Mouse (Mus musculus): ENCODE data around the gene Ripply2. TPM values are rescaled to one million over a fixed set of nuclear protein-coding genes. Genes with fewer than 3 reads are reported as not detected.
"Not testable (repeated sequence)": the region's sequence is repeated elsewhere in the genome, so short reads cannot be mapped to it uniquely, and the experiment has no call there.

The Ripply2 gene
- 0.50 and 0.70 TPM in 2 replicates for polyA plus RNA-seq (2015; fragmentation: Nextera tagmentation; extraction: Ambion mirVana)

GRCm38 (mm10) chr9:87015288-87015937 lies at the start of gene Ripply2:
Gene Ripply2 (plus strand): TSS chr9:87015537.
- Histone ChIP-seq H3K4me1 (0 out of 2 replicates have a peak, but pooled peaks cover 3% of the 10 kb centered on the region), H3K9ac (no peak within 1 kb of the TSS; the same call in 1 of the 2 replicates), H3K27ac (no peak within 1 kb of the TSS), H3K4me2 (peak within 1 kb of the TSS; percentile 78), H3K27me3 (replicated peaks) (peaks cover 31% of the 10 kb centered on the region), H3K4me3 (replicated peaks) (peak within 1 kb of the TSS; percentile 39), H3K9me3 (no peaks in the 10 kb centered on the region), H3K36me3 (no peaks in the 10 kb centered on the region)
- WGBS: 1% methylated on average over 70 of the region's 71 CpGs
- 0 out of 2 replicates have a peak, but pooled peaks have one; percentile 22 for ATAC-seq (ENCODE audit: insufficient read depth, low FRiP score, low read depth)

- not testable (repeated sequence) for H3K4me2 ChIP-seq; H3K27me3 ChIP-seq (replicated peaks); ATAC-seq (ENCODE audit: insufficient read depth, low FRiP score, low read depth); H3K4me3 ChIP-seq (replicated peaks); H3K9me3 ChIP-seq; H3K36me3 ChIP-seq; H3K4me1 ChIP-seq; H3K27ac ChIP-seq; H3K9ac ChIP-seq
These were observed 42.9 kb upstream of the Ripply2 start for GRCm38 (mm10) chr9:86972471-86972870.

DNA sequence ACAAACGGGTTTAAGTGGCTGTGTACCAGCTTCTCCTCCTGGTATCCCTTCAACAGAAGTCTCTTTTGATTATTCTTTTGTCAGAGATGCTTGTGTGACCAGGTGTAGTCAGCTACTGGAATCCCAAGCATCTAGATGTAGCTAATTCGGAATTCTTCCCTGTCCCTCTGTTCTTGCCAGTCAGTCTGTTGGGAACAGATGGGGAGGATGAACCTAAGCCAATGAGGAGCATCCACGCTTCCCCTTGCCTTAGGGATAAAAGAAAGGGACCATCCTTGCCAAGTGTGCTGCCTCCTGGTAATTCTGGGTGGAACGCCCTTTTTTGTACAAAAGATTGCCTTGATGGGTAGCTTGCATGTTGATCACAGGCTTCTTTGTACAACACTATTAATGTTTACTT lies 41.8 kb upstream of the Ripply2 start:
- 58% methylated on average over 4 of the region's 4 CpGs for WGBS
- H3K9me3 ChIP-seq: no peaks in the 10 kb centered on the region
- no peak for ATAC-seq (ENCODE audit: insufficient read depth, low FRiP score, low read depth)
- no peaks in the 10 kb centered on the region for H3K4me1 ChIP-seq
- H3K27me3 ChIP-seq (replicated peaks): no peaks in the 10 kb centered on the region
- no peak overlapping the region for H3K9ac ChIP-seq
- no peak overlapping the region for H3K4me3 ChIP-seq (replicated peaks)
- no peak overlapping the region for H3K27ac ChIP-seq
- no peaks in the 10 kb centered on the region for H3K36me3 ChIP-seq
- no peak overlapping the region for H3K4me2 ChIP-seq

- no peak overlapping the region for H3K4me2 ChIP-seq
- H3K36me3 ChIP-seq: no peaks in the 10 kb centered on the region
- 79% methylated on average over 4 of the region's 4 CpGs for WGBS
- no peak overlapping the region for H3K4me3 ChIP-seq (replicated peaks)
- H3K9ac ChIP-seq: no peak overlapping the region
- ATAC-seq (ENCODE audit: insufficient read depth, low FRiP score, low read depth): no peak
- H3K27ac ChIP-seq: no peak overlapping the region
- H3K27me3 ChIP-seq (replicated peaks): no peaks in the 10 kb centered on the region
- no peaks in the 10 kb centered on the region for H3K9me3 ChIP-seq
- no peaks in the 10 kb centered on the region for H3K4me1 ChIP-seq
These were observed 38.4 kb upstream of the Ripply2 start for GRCm38 (mm10) chr9:86976896-86977295.

GRCm38 (mm10) chr9:86978257-86978907 lies 37.0 kb upstream of the Ripply2 start:
- no peak for ATAC-seq (ENCODE audit: insufficient read depth, low FRiP score, low read depth)
- H3K27ac ChIP-seq: no peak overlapping the region
- H3K4me3 ChIP-seq (replicated peaks): no peak overlapping the region
- H3K4me1 ChIP-seq: no peaks in the 10 kb centered on the region
- WGBS: 38% methylated on average over 7 of the region's 7 CpGs
- H3K4me2 ChIP-seq: no peak overlapping the region
- no peaks in the 10 kb centered on the region for H3K27me3 ChIP-seq (replicated peaks)
- H3K9me3 ChIP-seq: no peaks in the 10 kb centered on the region
- no peak overlapping the region for H3K9ac ChIP-seq
- H3K36me3 ChIP-seq: no peaks in the 10 kb centered on the region

GRCm38 (mm10) chr9:86980048-86980447 lies 35.3 kb upstream of the Ripply2 start:
- ATAC-seq (ENCODE audit: insufficient read depth, low FRiP score, low read depth): no peak
- no peak overlapping the region for H3K4me3 ChIP-seq (replicated peaks)
- no peak overlapping the region for H3K4me2 ChIP-seq
- H3K9me3 ChIP-seq: no peaks in the 10 kb centered on the region
- no peak overlapping the region for H3K27ac ChIP-seq
- H3K27me3 ChIP-seq (replicated peaks): no peaks in the 10 kb centered on the region
- H3K4me1 ChIP-seq: no peaks in the 10 kb centered on the region
- H3K9ac ChIP-seq: no peak overlapping the region
- no peaks in the 10 kb centered on the region for H3K36me3 ChIP-seq

DNA sequence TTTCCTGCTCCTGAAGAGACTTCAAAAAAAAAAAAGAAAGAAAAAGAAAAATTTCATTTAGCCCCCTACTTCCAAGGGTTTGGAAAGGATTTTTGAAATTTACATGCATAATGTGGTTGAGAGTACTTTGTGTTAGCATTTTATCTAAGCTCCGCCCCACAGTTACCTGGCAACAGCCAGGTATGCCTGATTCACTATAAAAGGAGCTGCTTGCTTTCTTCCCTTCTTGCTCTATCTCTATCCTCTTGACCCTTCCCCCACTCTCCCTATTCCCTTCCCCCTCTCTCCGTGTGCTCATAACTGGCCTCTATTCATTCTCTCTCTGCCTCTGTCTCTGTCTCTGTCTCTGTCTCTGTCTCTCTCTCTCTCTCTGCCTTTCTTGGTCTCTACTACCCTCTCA lies 34.4 kb upstream of the Ripply2 start:
- Histone ChIP-seq H3K4me3 (replicated peaks) (no peak overlapping the region), H3K9me3 (no peaks in the 10 kb centered on the region), H3K4me2 (no peak overlapping the region), H3K27ac (no peak overlapping the region), H3K27me3 (replicated peaks) (no peaks in the 10 kb centered on the region), H3K36me3 (no peaks in the 10 kb centered on the region), H3K4me1 (no peaks in the 10 kb centered on the region), H3K9ac (no peak overlapping the region)
- WGBS: 44% methylated on average over 2 of the region's 2 CpGs
- ATAC-seq (ENCODE audit: insufficient read depth, low FRiP score, low read depth): no peak

DNA sequence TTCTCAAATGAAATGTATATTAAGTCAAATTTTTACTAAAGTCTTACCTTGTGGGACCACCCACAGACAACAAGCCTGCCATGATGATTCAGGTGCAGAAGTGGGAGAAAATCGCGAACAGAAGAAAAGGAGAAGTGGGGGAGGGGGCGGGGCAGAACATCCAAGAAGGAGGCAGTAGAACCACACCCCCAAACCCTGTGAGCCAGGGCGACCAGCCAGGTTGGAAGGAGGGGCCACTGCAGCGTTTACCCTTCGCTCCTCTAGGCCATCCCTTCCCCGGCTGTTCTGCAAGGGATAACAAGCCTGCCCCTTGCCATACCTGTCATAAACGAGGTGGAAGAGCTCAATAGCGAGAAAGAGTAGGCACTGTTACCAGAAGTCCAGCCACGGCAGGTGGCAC lies 33.8 kb upstream of the Ripply2 start:
- no peak overlapping the region for H3K27ac ChIP-seq
- 14% methylated on average over 10 of the region's 10 CpGs for WGBS
- no peak overlapping the region for H3K4me2 ChIP-seq
- H3K9me3 ChIP-seq: no peaks in the 10 kb centered on the region
- H3K4me1 ChIP-seq: no peaks in the 10 kb centered on the region
- H3K4me3 ChIP-seq (replicated peaks): no peak overlapping the region
- H3K27me3 ChIP-seq (replicated peaks): no peaks in the 10 kb centered on the region
- no peaks in the 10 kb centered on the region for H3K36me3 ChIP-seq
- 0 out of 2 replicates have a peak, but pooled peaks have one; percentile 43 for ATAC-seq (ENCODE audit: insufficient read depth, low FRiP score, low read depth)
- no peak overlapping the region for H3K9ac ChIP-seq

DNA sequence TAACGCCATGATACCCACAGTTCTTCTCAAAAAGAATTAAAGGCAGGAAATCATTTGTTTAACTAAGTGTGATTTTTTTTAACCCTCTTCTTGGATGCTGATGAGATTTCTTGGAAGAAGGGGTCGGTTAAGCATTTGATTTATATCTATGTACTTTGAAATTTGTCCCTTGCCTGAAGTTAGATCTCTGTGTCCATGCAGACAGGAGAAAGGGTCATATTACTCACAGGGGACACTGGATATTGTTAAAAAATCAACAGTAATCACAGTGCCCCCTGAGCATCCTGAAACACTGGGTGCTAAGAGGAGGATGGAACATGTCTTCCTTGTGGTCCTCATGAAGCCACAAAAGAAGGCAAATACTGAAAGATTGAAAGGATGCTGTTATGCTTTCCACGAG lies 30.8 kb upstream of the Ripply2 start:
- no peaks in the 10 kb centered on the region for H3K36me3 ChIP-seq
- no peaks in the 10 kb centered on the region for H3K27me3 ChIP-seq (replicated peaks)
- ATAC-seq (ENCODE audit: insufficient read depth, low FRiP score, low read depth): no peak
- no peak overlapping the region for H3K27ac ChIP-seq
- no peaks in the 10 kb centered on the region for H3K9me3 ChIP-seq
- H3K4me1 ChIP-seq: no peaks in the 10 kb centered on the region
- WGBS: 59% methylated on average over 3 of the region's 3 CpGs
- H3K9ac ChIP-seq: no peak overlapping the region
- no peak overlapping the region for H3K4me3 ChIP-seq (replicated peaks)
- H3K4me2 ChIP-seq: no peak overlapping the region

DNA sequence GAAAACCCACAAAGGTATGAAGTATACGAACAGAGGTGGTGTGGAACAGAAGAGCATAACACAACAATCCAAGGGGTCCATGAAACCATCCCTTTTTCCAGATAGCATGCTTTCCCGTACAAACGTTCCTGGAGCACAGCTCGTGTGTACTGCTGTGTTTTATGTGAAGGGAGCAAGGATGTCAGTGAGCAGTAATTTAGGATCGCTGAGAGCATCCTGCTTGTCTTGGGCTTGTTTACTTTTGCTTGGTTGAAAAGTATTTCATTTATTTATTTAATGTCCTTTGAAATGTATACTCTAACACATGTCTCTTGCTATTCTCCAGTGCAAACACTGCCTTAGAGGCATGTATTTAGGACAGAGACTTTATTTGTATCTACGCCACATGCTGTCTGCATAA lies 30.2 kb upstream of the Ripply2 start:
- H3K27me3 ChIP-seq (replicated peaks): no peaks in the 10 kb centered on the region
- H3K27ac ChIP-seq: no peak overlapping the region
- no peak overlapping the region for H3K4me2 ChIP-seq
- ATAC-seq (ENCODE audit: insufficient read depth, low FRiP score, low read depth): no peak
- no peak overlapping the region for H3K9ac ChIP-seq
- H3K9me3 ChIP-seq: no peaks in the 10 kb centered on the region
- no peak overlapping the region for H3K4me3 ChIP-seq (replicated peaks)
- 33% methylated on average over 6 of the region's 6 CpGs for WGBS
- H3K36me3 ChIP-seq: no peaks in the 10 kb centered on the region
- no peaks in the 10 kb centered on the region for H3K4me1 ChIP-seq

GRCm38 (mm10) chr9:86986703-86987296 lies 28.5 kb upstream of the Ripply2 start:
- Histone ChIP-seq H3K4me3 (replicated peaks) (no peak overlapping the region), H3K36me3 (no peaks in the 10 kb centered on the region), H3K9me3 (no peaks in the 10 kb centered on the region), H3K9ac (no peak overlapping the region), H3K4me1 (no peaks in the 10 kb centered on the region), H3K27ac (no peak overlapping the region), H3K4me2 (no peak overlapping the region), H3K27me3 (replicated peaks) (no peaks in the 10 kb centered on the region)
- WGBS: 43% methylated on average over 7 of the region's 7 CpGs
- ATAC-seq (ENCODE audit: insufficient read depth, low FRiP score, low read depth): no peak

- ATAC-seq (ENCODE audit: insufficient read depth, low FRiP score, low read depth): no peak
- Histone ChIP-seq H3K36me3 (no peaks in the 10 kb centered on the region), H3K4me1 (no peaks in the 10 kb centered on the region), H3K4me3 (replicated peaks) (no peak overlapping the region), H3K4me2 (no peak overlapping the region), H3K27ac (no peak overlapping the region), H3K27me3 (replicated peaks) (no peaks in the 10 kb centered on the region), H3K9ac (no peak overlapping the region), H3K9me3 (no peaks in the 10 kb centered on the region)
These were observed 25.5 kb upstream of the Ripply2 start for GRCm38 (mm10) chr9:86989822-86990221.

All from stomach, embryonic 15.5 days (tissue).